Mouse (Mus musculus): ENCODE data around the gene Mrgprb3. TPM values are rescaled to one million over a fixed set of nuclear protein-coding genes. Genes with fewer than 3 reads are reported as not detected.

Mrgprb3 gene
- not detected in 2 replicates for polyA plus RNA-seq (2012; rRNA removed)

GRCm38 (mm10) chr7:48643711-48644110, at the start of gene Mrgprb3:
Mrgprb3 (minus strand) TSS chr7:48643811.

Other genes starting within 250 kb of the Mrgprb3 start
- not detected in 2 replicates for gene Mrgprb1, start 187.5 kb downstream of the Mrgprb3 start, polyA plus RNA-seq (2012; rRNA removed)
- 0.02 TPM in 1 of 2 replicates, not detected in the other for gene Mrgprx2, start 144.5 kb downstream of the Mrgprb3 start, polyA plus RNA-seq (2012; rRNA removed)
- 0.05 TPM in 1 of 2 replicates, not detected in the other for gene Mrgprb2, start 85.7 kb downstream of the Mrgprb3 start, polyA plus RNA-seq (2012; rRNA removed)
- 3.4 and 5.6 TPM in 2 replicates for gene Zdhhc13, start 145.2 kb upstream of the Mrgprb3 start, polyA plus RNA-seq (2012; rRNA removed)
- gene Csrp3, start 204.2 kb upstream of the Mrgprb3 start, polyA plus RNA-seq (2012; rRNA removed): 3.1 and 3.4 TPM in 2 replicates
- gene E2f8, start 237.8 kb upstream of the Mrgprb3 start, polyA plus RNA-seq (2012; rRNA removed): 1.4 and 2.5 TPM in 2 replicates